Mouse (Mus musculus): ENCODE data around the gene H13.

DNA sequence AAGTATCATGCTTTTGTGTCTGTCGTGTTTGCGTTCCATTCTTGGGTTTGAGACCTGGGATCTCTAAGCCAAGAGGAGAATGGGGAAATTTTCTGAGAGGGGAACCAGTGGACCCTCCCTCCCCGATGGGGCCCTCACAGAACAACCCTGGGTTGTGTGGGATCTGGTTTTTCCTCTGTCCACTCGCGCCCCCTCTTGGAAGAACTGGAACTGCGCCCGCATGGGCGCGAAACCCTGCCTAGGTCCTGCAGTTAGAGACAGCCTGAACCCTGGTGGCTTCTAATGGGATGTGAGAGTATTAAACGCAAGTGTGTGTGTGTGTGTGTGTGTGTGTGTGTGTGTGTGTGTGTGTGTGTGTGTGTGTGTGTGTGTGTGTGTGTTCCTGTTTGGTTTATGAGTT, 73.2 kb downstream of the H13 start:
- no peak for TF ChIP-seq EP300 (IDR thresholded peaks at IDR 0.05; ENCODE audit: low read depth)
- peak; percentile 85 for TF ChIP-seq CTCF (IDR thresholded peaks at IDR 0.05; ENCODE audit: low read depth)

Measured in liver, embryonic 14.5 days (tissue).